ENCODE assay signal across 16 mouse cellular contexts in genomic region chr15:91369736-91370449, GRCm38 (mm10).
DNase-seq lines count a peak whose midpoint lies in the region.
"Had no signal": no experiment of that assay in that cellular context is flagged by ENCODE, and none has a peak within 500 bp of the region (broad histone marks: within the 10 kb centered on the region; RNA-seq: fewer than 3 reads in every experiment).

No protein-coding gene starts in this region.

- DNase-seq in cerebellum, adult 18-20 months, result peak; percentile 19 to 41
- no peak for DNase-seq in cerebellum, adult 9-10 months
- DNase-seq in layer of hippocampus, adult 11-12 months (ENCODE audit: low spot score), result peak; percentile 35
- no peak for DNase-seq in layer of hippocampus, postnatal 25 days (ENCODE audit: extremely low spot score in 1 of 2, low spot score in 1 of 2)
- peak; percentile 47 for DNase-seq in right cerebral cortex, adult 18-20 months
- DNase-seq in right cerebral cortex, postnatal 14 days, result no peak
- no peak for DNase-seq in T-cell, adult 2 months (ENCODE audit: low spot score)
- DNase-seq: adrenal gland, postnatal 25 days; cerebellum, adult 8-10 months; gastrocnemius, adult 2 months; heart, postnatal 4 days; kidney, adult 2 months; lung, adult 18-20 months; lung, postnatal 10 days; thymus, adult 2 months; thymus, postnatal 4 days had no signal

Comparison
In these comparisons a context has a peak if more than half of its experiments do, and no peak if none do; other contexts are left out.
1. DNase-seq: peak in cerebellum, adult 18-20 months (2 of 2), layer of hippocampus, adult 11-12 months (single experiment) and right cerebral cortex, adult 18-20 months (single experiment); none in cerebellum, adult 9-10 months (single experiment), layer of hippocampus, postnatal 25 days (0 of 2), right cerebral cortex, postnatal 14 days (single experiment) and T-cell, adult 2 months (single experiment).